Mouse (Mus musculus): ENCODE results near the gene Gm14391. TPM values are rescaled to one million over a fixed set of nuclear protein-coding genes. Genes with fewer than 3 reads are reported as not detected.
"Not testable (repeated sequence)": the region's sequence is repeated elsewhere in the genome, so short reads cannot be mapped to it uniquely, and the experiment has no call there.

Gm14391 gene
- polyA plus RNA-seq, 1 experiment from 2014 or later, result 9.4 TPM

- H3K36me3 ChIP-seq (ENCODE audit: control insufficient read depth, insufficient read depth, low read length); H3K27me3 ChIP-seq (replicated peaks; ENCODE audit: control insufficient read depth, insufficient read depth, low read length); H3K9ac ChIP-seq (ENCODE audit: low read length); H3K9me3 ChIP-seq (ENCODE audit: control insufficient read depth, low read length); H3K4me1 ChIP-seq (replicated peaks; ENCODE audit: control insufficient read depth, insufficient read depth, low read length); H3K4me2 ChIP-seq (ENCODE audit: low read length); H3K27ac ChIP-seq (ENCODE audit: low read depth); ATAC-seq (replicated peaks; ENCODE audit: low FRiP score, low TSS enrichment, low read depth); H3K4me3 ChIP-seq (ENCODE audit: low read depth, low read length); DNase-seq (ENCODE audit: low spot score): not testable (repeated sequence)
- WGBS, result 94% methylated on average over 12 of the region's 12 CpGs
These were observed 41.6 kb downstream of the Gm14391 start for GRCm38 (mm10) chr2:175165110-175165509.

- H3K9ac ChIP-seq (ENCODE audit: low read length); DNase-seq (ENCODE audit: low spot score); H3K27ac ChIP-seq (ENCODE audit: low read depth); H3K4me3 ChIP-seq (ENCODE audit: low read depth, low read length); ATAC-seq (replicated peaks; ENCODE audit: low FRiP score, low TSS enrichment, low read depth); H3K4me2 ChIP-seq (ENCODE audit: low read length); H3K27me3 ChIP-seq (replicated peaks; ENCODE audit: control insufficient read depth, insufficient read depth, low read length); H3K9me3 ChIP-seq (ENCODE audit: control insufficient read depth, low read length); H3K4me1 ChIP-seq (replicated peaks; ENCODE audit: control insufficient read depth, insufficient read depth, low read length); H3K36me3 ChIP-seq (ENCODE audit: control insufficient read depth, insufficient read depth, low read length): not testable (repeated sequence)
- WGBS, result 86% methylated on average over 4 of the region's 4 CpGs
These were observed 45.3 kb downstream of the Gm14391 start for GRCm38 (mm10) chr2:175161438-175161837.

DNA sequence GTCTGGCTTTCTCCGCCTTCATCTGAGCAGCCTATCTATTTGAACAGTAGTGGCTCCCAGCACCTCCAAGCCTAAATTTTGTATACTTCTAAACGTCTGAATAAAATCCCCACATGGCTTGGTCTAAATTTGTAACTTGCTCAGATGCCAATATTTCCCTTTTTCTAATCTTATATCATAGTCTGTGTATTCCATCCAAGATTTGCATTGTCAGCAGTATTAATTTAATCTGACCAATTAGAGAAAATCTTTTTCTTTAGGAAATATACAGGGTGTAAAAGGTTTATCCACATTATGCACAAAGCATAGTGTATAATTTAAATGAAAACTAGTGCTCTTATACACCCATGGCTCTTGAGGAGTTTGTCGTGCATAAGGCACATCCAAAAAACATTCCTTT lies 48.1 kb downstream of the Gm14391 start:
- H3K27ac ChIP-seq (ENCODE audit: low read depth), result no peak overlapping the region
- ATAC-seq (replicated peaks; ENCODE audit: low FRiP score, low TSS enrichment, low read depth) (no peak), DNase-seq (ENCODE audit: low spot score) (no peak)
- no peaks in the 10 kb centered on the region for H3K27me3 ChIP-seq (replicated peaks; ENCODE audit: control insufficient read depth, insufficient read depth, low read length)
- peaks cover 7% of the 10 kb centered on the region; the same call in 1 of the 2 replicates for H3K9me3 ChIP-seq (ENCODE audit: control insufficient read depth, low read length)
- no peak overlapping the region for H3K4me2 ChIP-seq (ENCODE audit: low read length)
- H3K4me1 ChIP-seq (replicated peaks; ENCODE audit: control insufficient read depth, insufficient read depth, low read length), result no peaks in the 10 kb centered on the region
- H3K4me3 ChIP-seq (ENCODE audit: low read depth, low read length), result no peak overlapping the region
- no peak overlapping the region for H3K9ac ChIP-seq (ENCODE audit: low read length)
- no peaks in the 10 kb centered on the region for H3K36me3 ChIP-seq (ENCODE audit: control insufficient read depth, insufficient read depth, low read length)
- WGBS, result 80% methylated on average over 3 of the region's 3 CpGs

GRCm38 (mm10) chr2:175156696-175157095 lies 50.0 kb downstream of the Gm14391 start:
- ATAC-seq (replicated peaks; ENCODE audit: low FRiP score, low TSS enrichment, low read depth), result no peak
- DNase-seq (ENCODE audit: low spot score), result no peak
- no peak overlapping the region for H3K4me2 ChIP-seq (ENCODE audit: low read length)

DNA sequence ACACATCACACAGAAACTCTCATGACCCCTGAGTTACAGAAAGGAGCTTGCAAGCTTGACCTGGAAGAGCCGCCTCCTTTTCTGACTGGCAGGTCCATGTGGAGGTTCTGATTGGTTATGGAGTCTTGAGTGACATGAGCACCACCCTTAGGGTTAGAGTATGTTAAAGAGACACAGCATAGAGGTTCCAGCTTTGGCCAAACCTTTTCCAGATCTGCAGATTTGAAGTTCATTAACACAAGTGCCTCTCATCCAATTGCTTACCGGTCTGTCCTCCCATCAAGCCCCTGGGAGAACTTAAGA lies 64.8 kb downstream of the Gm14391 start, which contains the start of gene Gm14399:
Gene Gm14399 (minus strand): TSS at position 20 of the 303 bp plus-strand sequence.
- not testable (repeated sequence) for DNase-seq (ENCODE audit: low spot score); ATAC-seq (replicated peaks; ENCODE audit: low FRiP score, low TSS enrichment, low read depth); H3K27me3 ChIP-seq (replicated peaks; ENCODE audit: control insufficient read depth, insufficient read depth, low read length); H3K9me3 ChIP-seq (ENCODE audit: control insufficient read depth, low read length); H3K36me3 ChIP-seq (ENCODE audit: control insufficient read depth, insufficient read depth, low read length); H3K9ac ChIP-seq (ENCODE audit: low read length); H3K4me1 ChIP-seq (replicated peaks; ENCODE audit: control insufficient read depth, insufficient read depth, low read length); H3K27ac ChIP-seq (ENCODE audit: low read depth)
- 0% methylated on average over 1 of the region's 2 CpGs for WGBS
- 0 out of 2 replicates have a peak within 1 kb of the TSS, but pooled peaks have one; percentile 25 for H3K4me2 ChIP-seq (ENCODE audit: low read length)
- H3K4me3 ChIP-seq (ENCODE audit: low read depth, low read length), result peak within 1 kb of the TSS; percentile 35

More at GRCm38 (mm10) chr2:175156696-175157095, 50.0 kb downstream of the Gm14391 start:
- Histone ChIP-seq H3K9ac (ENCODE audit: low read length) (no peak overlapping the region), H3K4me1 (replicated peaks; ENCODE audit: control insufficient read depth, insufficient read depth, low read length) (no peaks in the 10 kb centered on the region), H3K36me3 (ENCODE audit: control insufficient read depth, insufficient read depth, low read length) (no peaks in the 10 kb centered on the region), H3K4me3 (ENCODE audit: low read depth, low read length) (no peak overlapping the region), H3K27ac (ENCODE audit: low read depth) (no peak overlapping the region), H3K9me3 (ENCODE audit: control insufficient read depth, low read length) (peaks cover 7% of the 10 kb centered on the region; the same call in 1 of the 2 replicates), H3K27me3 (replicated peaks; ENCODE audit: control insufficient read depth, insufficient read depth, low read length) (no peaks in the 10 kb centered on the region)
- WGBS, result 92% methylated on average over 13 of the region's 13 CpGs

GRCm38 (mm10) chr2:175141118-175141992 lies 65.4 kb downstream of the Gm14391 start:
- H3K9ac ChIP-seq (ENCODE audit: low read length), result not testable (repeated sequence)

More at GRCm38 (mm10) chr2:175141118-175141992, 65.4 kb downstream of the Gm14391 start:
- H3K36me3 ChIP-seq (ENCODE audit: control insufficient read depth, insufficient read depth, low read length); H3K9me3 ChIP-seq (ENCODE audit: control insufficient read depth, low read length); H3K27me3 ChIP-seq (replicated peaks; ENCODE audit: control insufficient read depth, insufficient read depth, low read length); H3K27ac ChIP-seq (ENCODE audit: low read depth); ATAC-seq (replicated peaks; ENCODE audit: low FRiP score, low TSS enrichment, low read depth); H3K4me1 ChIP-seq (replicated peaks; ENCODE audit: control insufficient read depth, insufficient read depth, low read length): not testable (repeated sequence)
- Histone ChIP-seq H3K4me3 (ENCODE audit: low read depth, low read length) (peak overlapping the region; percentile 35), H3K4me2 (ENCODE audit: low read length) (0 out of 2 replicates have a peak overlapping the region, but pooled peaks have one; percentile 25)
- 2% methylated on average over 24 of the region's 25 CpGs for WGBS
- DNase-seq (ENCODE audit: low spot score), result peak; percentile 52

Other genes starting within 250 kb of the Gm14391 start
- not detected in 2 replicates for gene Gm14444, start 196.7 kb downstream of the Gm14391 start, polyA plus RNA-seq (2014; fragmentation: Nextera tagmentation; extraction: Ambion mirVana)
- 0.70 and 0.86 TPM in 2 replicates for gene Gm14393, start 139.1 kb downstream of the Gm14391 start, polyA plus RNA-seq (2014; fragmentation: Nextera tagmentation; extraction: Ambion mirVana)
- 5.8 and 6.8 TPM in 2 replicates for gene Gm14399, start 64.9 kb downstream of the Gm14391 start, polyA plus RNA-seq (2014; fragmentation: Nextera tagmentation; extraction: Ambion mirVana)
- gene Gm14443, start 31.0 kb downstream of the Gm14391 start, polyA plus RNA-seq (2014; fragmentation: Nextera tagmentation; extraction: Ambion mirVana), result 0.50 and 0.64 TPM in 2 replicates
- not detected in 2 replicates for gene Gm14440, start 68.2 kb upstream of the Gm14391 start, polyA plus RNA-seq (2014; fragmentation: Nextera tagmentation; extraction: Ambion mirVana)
- 19.5 and 22.2 TPM in 2 replicates for gene Gm4631, start 131.3 kb upstream of the Gm14391 start, polyA plus RNA-seq (2014; fragmentation: Nextera tagmentation; extraction: Ambion mirVana)
- gene Zfp968, start 165.5 kb upstream of the Gm14391 start, polyA plus RNA-seq (2014; fragmentation: Nextera tagmentation; extraction: Ambion mirVana), result 6.7 and 7.2 TPM in 2 replicates
- 15.4 and 21.5 TPM in 2 replicates for gene Gm4724, start 228.9 kb upstream of the Gm14391 start, polyA plus RNA-seq (2014; fragmentation: Nextera tagmentation; extraction: Ambion mirVana)

Measured in intestine, embryonic 14.5 days (tissue).